Mouse (Mus musculus): ENCODE results near the gene Rab8b.

DNA sequence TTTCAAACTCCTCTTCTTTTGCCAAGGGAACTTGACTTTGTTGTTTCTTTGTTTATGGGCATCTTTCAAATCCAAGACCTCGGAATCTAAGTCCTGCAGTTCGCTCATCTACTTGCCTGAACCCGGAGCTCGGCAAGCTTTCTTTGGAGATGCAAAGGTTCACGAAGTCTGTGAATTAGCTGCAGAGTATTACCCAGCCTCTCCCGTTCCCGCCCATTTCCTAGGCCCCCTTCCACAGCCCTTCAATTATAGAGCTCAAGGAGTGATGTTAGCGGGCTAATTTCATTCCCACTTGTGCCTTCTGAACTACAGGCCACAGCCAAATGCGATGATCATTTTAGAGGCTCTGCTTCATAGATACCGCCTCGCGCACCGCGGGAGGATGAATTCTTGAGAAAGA lies 494 bp upstream of the Rab8b start:
- no peak for TF ChIP-seq TCF12 (IDR thresholded peaks at IDR 0.05; ENCODE audit: insufficient read depth, poor library complexity, severe bottlenecking)
- no peak for TF ChIP-seq USF1 (IDR thresholded peaks at IDR 0.05; ENCODE audit: low read depth)
- no peak for TF ChIP-seq POLR2A (IDR thresholded peaks at IDR 0.05; ENCODE audit: insufficient read length, low read depth)
- no peak for TF ChIP-seq MAX (IDR thresholded peaks at IDR 0.05; ENCODE audit: low read depth)
- no peak for TF ChIP-seq MYOG (IDR thresholded peaks at IDR 0.05; ENCODE audit: control insufficient read depth in 1 of 3, insufficient read depth in 1 of 3, insufficient read length in 2 of 3, low read depth in 2 of 3)
- TF ChIP-seq POLR2AphosphoS2 (IDR thresholded peaks at IDR 0.05; ENCODE audit: insufficient read length, low read depth) = no peak
- no peak for TF ChIP-seq MYOD1 (IDR thresholded peaks at IDR 0.05; ENCODE audit: control insufficient read depth in 1 of 3, insufficient read length in 2 of 3, low read depth in 2 of 3)
